Mouse (Mus musculus): Measurements from ENCODE around the gene Ednra.
A peak's percentile ranks its signal among the peaks of the same experiment; 100 is the strongest.

Gene Ednra

GRCm38 (mm10) chr8:77724046-77724930 is at the start of gene Ednra:
Ednra (minus strand) TSS chr8:77724464.
- peak; percentile 65 to 69 for DNase-seq (ENCODE audit: low spot score in 2 of 2)

- DNase-seq (ENCODE audit: low spot score in 2 of 2) = no peak
These were observed 49.6 kb upstream of the Ednra start for GRCm38 (mm10) chr8:77773831-77774230.

- no peak for DNase-seq (ENCODE audit: low spot score in 2 of 2)
These were observed 49.0 kb upstream of the Ednra start for GRCm38 (mm10) chr8:77773256-77773655.

- no peak for DNase-seq (ENCODE audit: low spot score in 2 of 2)
These were observed 48.1 kb upstream of the Ednra start for GRCm38 (mm10) chr8:77772210-77772886.

- no peak for DNase-seq (ENCODE audit: low spot score in 2 of 2)
These were observed 46.7 kb upstream of the Ednra start for GRCm38 (mm10) chr8:77770966-77771365.

- DNase-seq (ENCODE audit: low spot score in 2 of 2) = no peak
These were observed 44.7 kb upstream of the Ednra start for GRCm38 (mm10) chr8:77768916-77769315.

- DNase-seq (ENCODE audit: low spot score in 2 of 2) = no peak
These were observed 40.0 kb upstream of the Ednra start for GRCm38 (mm10) chr8:77764253-77764652.

- no peak for DNase-seq (ENCODE audit: low spot score in 2 of 2)
These were observed 38.7 kb upstream of the Ednra start for GRCm38 (mm10) chr8:77762967-77763366.

- no peak for DNase-seq (ENCODE audit: low spot score in 2 of 2)
These were observed 31.2 kb upstream of the Ednra start for GRCm38 (mm10) chr8:77755441-77755840.

GRCm38 (mm10) chr8:77753796-77754195 is 29.5 kb upstream of the Ednra start:
- DNase-seq (ENCODE audit: low spot score in 2 of 2) = no peak

GRCm38 (mm10) chr8:77752041-77752440 is 27.8 kb upstream of the Ednra start:
- no peak for DNase-seq (ENCODE audit: low spot score in 2 of 2)

- DNase-seq (ENCODE audit: low spot score in 2 of 2) = no peak
These were observed 26.1 kb upstream of the Ednra start for GRCm38 (mm10) chr8:77750407-77750806.

GRCm38 (mm10) chr8:77744476-77744875 is 20.2 kb upstream of the Ednra start:
- DNase-seq (ENCODE audit: low spot score in 2 of 2) = no peak

- no peak for DNase-seq (ENCODE audit: low spot score in 2 of 2)
These were observed 18.1 kb upstream of the Ednra start for GRCm38 (mm10) chr8:77742395-77742794.

GRCm38 (mm10) chr8:77741050-77741777 is 16.9 kb upstream of the Ednra start:
- DNase-seq (ENCODE audit: low spot score in 2 of 2) = no peak

- no peak for DNase-seq (ENCODE audit: low spot score in 2 of 2)
These were observed 14.2 kb upstream of the Ednra start for GRCm38 (mm10) chr8:77738419-77738818.

- DNase-seq (ENCODE audit: low spot score in 2 of 2) = no peak
These were observed 13.1 kb upstream of the Ednra start for GRCm38 (mm10) chr8:77737327-77737726.

GRCm38 (mm10) chr8:77733792-77734191 is 9.5 kb upstream of the Ednra start:
- no peak for DNase-seq (ENCODE audit: low spot score in 2 of 2)

GRCm38 (mm10) chr8:77732964-77733363 is 8.7 kb upstream of the Ednra start:
- no peak for DNase-seq (ENCODE audit: low spot score in 2 of 2)

- no peak for DNase-seq (ENCODE audit: low spot score in 2 of 2)
These were observed 1.1 kb upstream of the Ednra start for GRCm38 (mm10) chr8:77725406-77725805.

GRCm38 (mm10) chr8:77723534-77724045 is 674 bp downstream of the Ednra start:
- peak; percentile 49 to 64 for DNase-seq (ENCODE audit: low spot score in 2 of 2)

- DNase-seq (ENCODE audit: low spot score in 2 of 2) = no peak
These were observed 1.2 kb downstream of the Ednra start for GRCm38 (mm10) chr8:77723018-77723417.
